Mouse (Mus musculus) cerebral cortex, adult 2 months (tissue): ENCODE results near the gene Mapk9.

Experiments used
- WGBS: fragments of 180-500 bp; shearing (Covaris S2); methylation state at CpG from one replicate; pipeline ENCODE4 v1.1.7; 2018; 5-methylcytosine and 5-hydroxymethylcytosine counted together

The Mapk9 gene

DNA sequence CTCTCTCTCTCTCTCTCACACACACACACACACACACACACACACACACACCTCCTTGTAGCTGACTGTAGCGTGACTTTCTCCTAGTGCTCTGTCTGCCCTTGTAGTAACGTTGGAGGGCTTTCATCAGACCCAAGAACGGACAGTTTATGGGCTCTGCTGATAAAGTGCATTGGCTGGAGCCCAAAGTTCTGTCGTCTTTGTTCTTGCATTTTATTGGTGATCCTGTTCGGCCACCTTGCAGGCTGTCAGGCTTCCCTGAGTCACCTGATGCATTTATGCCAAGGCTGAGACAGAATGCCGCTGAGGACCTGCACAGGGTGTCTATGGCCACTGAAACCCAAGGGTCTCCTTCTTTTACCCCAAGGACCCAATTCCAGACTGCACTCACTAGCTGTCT is 53.5 kb downstream of the Mapk9 start:
- WGBS, result 74% methylated on average over 6 of the region's 6 CpGs

DNA sequence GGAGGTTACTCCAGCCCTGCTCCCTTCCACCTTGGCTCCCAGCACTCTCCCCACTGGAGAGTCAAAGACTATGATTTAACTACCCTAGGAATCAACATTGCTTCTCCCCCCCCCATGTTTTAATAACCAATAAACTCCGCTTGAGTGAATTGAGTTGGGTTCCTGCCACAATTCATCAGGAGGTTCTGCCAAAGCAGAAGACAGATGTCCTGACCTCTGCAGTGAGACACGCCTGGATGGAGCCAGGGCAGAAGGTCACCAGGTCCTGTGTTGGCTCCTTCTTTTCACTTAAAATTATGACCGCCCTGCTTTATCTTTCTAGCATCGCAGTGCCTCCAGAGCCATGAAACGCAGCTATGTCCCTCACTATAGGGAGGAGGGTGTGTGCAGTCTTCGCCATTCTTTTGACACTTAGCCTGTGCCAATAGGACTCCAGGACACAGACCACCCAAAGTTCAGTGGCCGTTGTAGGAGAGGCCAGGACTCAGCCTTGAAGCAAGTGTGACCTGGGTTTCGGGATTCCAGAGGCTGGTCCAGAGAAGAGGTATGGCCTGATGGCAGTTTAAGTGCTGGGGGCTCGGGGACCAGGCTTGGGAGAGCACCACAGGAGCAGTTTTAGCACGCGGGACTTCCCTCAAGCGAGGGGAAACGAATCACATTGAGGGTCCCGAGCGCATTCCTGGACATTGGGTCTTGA is 54.6 kb downstream of the Mapk9 start:
- WGBS, result 29% methylated on average over 15 of the region's 15 CpGs

DNA sequence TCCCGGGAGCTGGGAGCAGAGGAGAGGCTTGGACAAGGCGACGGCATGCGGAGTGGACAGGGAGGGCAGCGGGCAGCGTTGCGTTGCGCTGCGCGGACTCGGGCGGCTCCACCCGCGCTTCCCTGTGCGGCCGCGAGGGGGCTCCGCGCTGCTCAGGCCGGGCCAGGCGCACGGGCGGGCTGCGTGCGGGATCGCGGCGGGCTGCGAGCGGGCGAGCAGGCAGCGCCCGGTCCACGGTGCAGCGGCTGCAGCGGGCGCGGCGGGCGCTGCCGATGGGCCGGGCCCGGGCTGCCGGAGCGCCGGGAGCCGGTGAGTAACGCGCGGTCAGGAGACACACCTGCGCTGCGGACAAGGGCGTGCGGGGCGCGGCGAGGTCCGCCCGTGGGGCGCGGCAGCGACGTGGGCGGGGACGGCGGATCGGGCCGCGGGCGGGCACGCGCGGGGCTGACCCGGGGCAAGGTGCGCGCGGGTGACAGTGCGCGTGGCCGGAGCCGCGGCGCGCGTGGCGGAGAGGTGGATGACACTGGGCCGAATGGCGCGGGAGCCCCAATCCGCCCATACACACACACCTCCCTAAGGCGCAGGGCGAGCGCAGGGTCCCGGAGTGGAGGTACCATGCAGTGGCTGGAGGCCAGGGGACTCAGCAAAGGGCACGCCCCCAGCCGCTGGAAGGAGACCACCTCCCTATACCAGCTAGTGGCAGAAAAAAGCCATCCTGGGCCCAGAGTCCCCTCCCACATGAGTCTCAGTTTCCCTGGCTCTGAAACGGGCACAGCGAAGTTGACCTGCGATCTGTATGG is 55.3 kb downstream of the Mapk9 start, which contains the start of gene Rasgef1c:
Gene Rasgef1c, plus strand, starts transcription at position 177 of the 800 bp plus-strand sequence.
- 2% methylated on average over 98 of the region's 99 CpGs for WGBS

DNA sequence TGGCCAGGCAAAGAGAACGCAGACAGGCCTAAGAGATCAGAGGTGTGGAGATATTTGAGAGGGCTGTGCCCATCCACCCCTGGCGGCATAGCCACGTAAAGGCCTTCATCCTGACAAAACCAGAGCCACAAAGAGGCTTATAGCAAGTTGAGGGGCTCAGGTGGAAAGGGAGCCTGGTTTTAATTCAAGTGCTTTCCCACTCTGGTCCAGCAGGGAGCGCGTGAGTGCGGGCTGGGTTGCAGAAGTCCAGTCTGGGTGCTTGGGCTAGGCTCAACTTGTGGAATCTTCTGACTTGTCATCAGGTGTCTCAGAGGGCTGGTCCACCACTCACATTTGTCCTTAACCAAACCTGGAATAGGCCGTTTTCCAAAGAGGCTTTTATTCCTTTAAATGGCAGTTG is 56.8 kb downstream of the Mapk9 start:
- WGBS, result 16% methylated on average over 7 of the region's 7 CpGs

DNA sequence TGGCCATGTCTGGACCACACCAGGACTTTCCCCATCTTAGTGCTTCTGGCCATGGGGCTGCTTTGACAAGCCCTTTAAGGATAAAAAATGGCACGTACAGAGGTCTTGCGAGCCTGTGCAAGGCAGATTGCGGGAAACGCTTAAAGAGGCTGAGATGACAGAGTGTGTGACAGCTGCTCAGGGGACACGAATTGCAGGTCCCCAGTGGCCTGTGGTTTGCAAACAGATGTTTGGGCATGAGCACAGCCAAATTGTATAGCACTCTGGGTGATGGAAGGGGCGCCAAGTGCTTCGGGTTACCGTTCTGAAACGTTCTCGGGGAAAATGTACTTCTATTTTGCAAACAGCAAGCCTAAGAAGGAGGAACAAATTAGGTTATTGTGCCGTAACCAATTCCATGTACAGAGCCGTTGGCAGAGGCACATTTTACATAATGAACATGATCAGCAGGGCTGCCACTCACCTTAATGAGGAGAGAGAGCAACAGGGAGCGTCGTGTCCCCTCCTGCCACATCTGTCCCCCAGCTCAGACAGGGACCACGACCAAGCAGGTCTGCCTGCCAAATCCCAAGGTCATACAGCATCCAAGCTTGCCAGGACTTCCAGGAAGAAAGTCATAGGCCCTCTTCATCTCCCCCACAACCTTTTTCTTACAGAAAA is 72.1 kb downstream of the Mapk9 start:
- 50% methylated on average over 15 of the region's 15 CpGs for WGBS

DNA sequence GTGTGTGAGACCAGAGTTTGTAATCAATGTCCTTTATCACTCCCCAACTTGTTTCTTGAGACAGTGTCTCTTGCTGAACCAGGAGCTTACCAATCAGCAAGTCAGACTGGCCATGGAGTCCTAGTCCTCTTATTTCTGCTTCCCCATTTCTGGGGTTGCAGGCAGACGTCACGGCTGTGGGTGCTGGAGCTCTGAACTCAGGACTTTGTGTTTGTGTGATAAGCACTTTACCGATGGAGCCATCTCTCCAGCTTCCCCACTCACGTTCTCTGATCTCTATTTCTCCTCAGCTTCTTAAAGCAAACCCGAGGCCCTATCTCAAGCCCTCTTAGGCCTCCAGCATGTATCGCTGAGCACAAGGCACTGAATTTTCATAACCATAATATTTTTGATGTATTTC is 72.8 kb downstream of the Mapk9 start:
- WGBS, result 90% methylated on average over 6 of the region's 6 CpGs

DNA sequence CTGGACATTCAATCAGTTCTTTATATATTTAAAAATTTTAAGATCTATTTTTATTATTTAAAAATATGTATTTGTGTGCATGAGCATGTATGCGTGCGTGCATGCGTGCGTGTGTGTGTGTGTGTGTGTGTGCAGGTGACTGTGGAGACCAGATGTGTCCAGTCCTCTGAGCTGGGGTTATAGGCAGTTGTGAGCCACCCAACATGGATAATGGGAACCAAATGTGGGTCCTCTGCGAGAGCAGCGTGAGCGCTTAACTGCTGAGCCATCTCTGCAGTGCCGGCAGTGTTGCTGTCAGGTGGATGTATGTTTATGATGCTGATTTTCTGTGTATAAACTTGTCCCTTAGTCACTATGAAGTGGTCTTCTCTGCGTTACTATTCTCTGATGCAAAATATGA is 77.0 kb downstream of the Mapk9 start:
- WGBS, result 88% methylated on average over 9 of the region's 9 CpGs

DNA sequence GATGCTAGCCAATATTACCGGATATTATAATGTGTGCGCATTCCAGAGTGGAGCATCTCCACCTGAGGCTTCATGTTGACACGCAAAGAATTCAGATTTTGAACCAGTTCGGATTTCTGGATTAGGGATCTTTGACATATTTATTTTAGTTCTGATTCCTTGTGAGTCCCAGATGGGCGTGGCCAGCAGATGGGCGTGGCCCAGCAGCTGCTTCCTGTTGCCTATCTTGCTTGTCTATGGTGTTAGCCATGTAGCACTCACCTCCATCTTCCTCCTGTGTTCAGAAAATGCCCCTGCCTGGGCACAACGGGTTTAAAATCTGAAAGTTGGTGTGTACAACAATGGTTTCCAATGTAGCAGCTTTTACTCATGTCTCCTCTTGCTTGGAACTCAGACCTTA is 79.6 kb downstream of the Mapk9 start:
- whole genome bisulfite sequencing, result 80% methylated on average over 7 of the region's 7 CpGs

DNA sequence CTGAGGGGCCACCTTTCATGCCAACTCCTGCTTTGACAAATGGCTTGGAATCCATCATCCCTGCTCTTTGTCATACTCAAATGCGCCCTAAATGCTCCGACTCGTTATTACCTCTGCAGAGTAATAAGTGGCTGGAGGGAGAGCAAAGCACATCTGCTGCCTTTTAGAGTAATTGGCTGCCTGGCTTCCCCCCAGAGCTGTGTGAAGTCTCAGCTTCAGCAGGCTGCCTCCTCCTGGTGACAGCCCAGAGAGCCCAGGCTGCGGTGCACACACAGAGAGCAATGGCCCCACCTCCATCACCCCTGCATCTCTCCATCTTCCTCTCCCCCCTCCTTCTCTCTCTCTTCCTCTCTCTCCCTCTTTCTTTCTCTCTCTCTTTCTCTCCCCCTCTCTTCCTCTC is 80.6 kb downstream of the Mapk9 start:
- 14% methylated on average over 4 of the region's 4 CpGs for WGBS

DNA sequence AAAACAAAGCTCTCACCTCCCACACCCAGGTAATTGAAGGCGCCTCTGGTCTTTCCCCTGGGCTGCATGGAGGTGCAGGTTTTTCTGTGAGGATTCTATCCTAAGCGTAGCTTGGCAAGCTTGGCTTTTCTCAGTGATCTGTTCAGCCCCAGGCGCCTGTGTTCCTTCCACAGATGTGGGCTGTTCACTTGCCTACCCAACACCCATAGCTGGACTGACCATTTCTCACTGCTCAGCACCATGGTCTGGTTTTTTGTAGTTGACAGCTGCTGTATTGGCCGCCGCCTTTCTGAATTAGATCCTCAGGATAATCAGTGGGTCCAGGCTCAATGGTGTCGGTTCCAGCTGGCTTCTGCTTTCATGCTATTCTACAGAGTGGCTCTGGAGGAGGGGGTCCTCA is 81.1 kb downstream of the Mapk9 start:
- 47% methylated on average over 6 of the region's 6 CpGs for WGBS

DNA sequence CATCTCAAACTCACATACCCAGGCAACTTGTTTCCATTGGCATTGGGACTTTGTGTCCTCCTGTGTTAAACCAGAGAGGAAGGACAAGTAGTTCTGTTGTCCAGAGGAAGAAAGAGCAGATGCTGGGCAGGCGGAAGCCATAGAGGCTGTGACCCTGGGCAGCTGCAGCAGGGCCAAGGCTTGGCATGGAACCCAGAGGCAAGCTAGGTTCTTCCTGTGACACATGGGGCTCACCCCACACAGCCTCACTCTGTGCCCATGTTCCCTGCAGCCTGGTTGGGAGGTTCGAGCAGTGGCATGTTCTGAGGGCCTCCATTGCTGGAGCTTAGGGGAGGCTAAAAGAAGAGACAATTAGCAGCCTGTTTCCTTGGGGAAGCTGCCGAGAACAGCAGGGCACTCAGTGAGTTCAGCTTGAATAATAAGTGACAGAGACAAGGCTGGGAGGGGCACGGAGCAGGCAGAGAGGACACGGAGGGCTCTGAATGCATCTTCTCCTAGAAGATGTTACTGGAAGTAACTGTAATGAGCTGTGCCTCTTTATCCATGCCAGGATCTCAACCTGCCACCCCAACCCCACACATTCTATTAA is 84.6 kb downstream of the Mapk9 start:
- 44% methylated on average over 5 of the region's 5 CpGs for WGBS

DNA sequence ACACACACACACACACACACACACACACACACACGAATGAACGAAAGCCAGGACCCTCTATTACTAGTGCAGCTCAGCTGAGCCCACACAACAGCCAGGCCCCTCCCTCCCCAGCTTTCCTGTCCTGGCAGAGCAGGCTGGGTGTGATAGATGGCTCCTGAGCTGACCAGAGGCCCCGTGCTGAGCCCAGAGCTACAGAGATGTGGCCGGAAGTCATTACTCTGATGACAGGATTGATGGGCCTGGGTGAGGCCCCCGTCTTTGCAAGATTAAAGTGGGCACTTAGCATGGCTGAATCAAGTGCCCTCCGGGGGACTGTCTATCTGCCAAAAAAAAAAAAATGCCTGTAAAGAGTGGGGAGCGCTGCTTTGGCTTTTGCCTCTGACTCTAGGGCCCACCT is 85.3 kb downstream of the Mapk9 start:
- 59% methylated on average over 7 of the region's 7 CpGs for WGBS

DNA sequence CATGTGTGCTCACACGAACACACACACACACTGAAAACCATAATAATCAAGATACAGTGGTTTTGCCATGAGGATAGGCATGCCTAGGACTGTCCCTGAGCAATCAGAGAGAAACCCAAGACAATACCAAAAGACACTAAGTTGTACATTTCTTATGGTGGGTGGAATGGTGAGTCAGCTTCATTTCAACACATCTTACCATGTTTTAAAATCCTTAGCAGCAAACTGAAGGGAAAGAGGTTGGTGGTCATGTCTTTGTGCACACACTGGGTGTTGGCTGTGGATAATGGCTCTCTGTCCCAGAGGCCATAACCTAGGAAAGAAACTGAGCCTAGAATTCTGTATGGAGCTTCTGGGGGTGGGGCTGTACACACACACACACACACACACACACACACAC is 87.3 kb downstream of the Mapk9 start:
- WGBS, result 92% methylated on average over 1 of the region's 1 CpGs

DNA sequence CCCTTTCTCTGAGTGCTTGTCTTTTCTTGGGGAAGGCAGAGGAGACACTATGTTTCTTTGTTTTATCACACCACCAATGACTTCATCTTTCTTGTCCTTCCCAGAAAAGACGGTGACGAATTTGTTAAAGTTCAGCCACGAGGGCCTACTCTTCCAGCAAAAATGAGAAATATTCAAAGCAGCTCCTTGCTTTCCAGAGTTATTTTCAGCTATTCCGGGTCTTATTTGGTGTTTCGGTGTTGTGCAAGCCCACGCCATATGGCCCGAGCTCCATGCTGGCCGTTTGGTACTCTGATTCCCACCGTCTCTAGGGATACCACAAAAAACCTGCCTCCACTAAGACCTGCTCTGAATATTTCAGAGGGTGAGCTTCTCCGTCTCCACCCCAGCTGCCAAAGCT is 87.8 kb downstream of the Mapk9 start:
- WGBS, result 35% methylated on average over 10 of the region's 10 CpGs
